Mouse (Mus musculus) lung, embryonic 15.5 days (tissue): Measurements from ENCODE around the gene Gas2l1. TPM values are rescaled to one million over a fixed set of nuclear protein-coding genes. Genes with fewer than 3 reads are reported as not detected.

Source experiments
- ATAC-seq: fragments of 200-750 bp; cut with Nextera tagmentation; 2 replicates; pipeline ENCODE4 v1.8.0; 2017; ENCODE audit warnings: moderate number of reproducible peaks, borderline replicate concordance; ENCODE audit not compliant: low FRiP score, low TSS enrichment; ENCODE audit errors: extremely low read depth
- H3K27ac ChIP-seq: fragments of 300-500 bp; sonication (generic); 2 replicates; pipeline ENCODE4 v1.5.1; 2015; ENCODE audit warnings: moderate library complexity, mild to moderate bottlenecking, inconsistent platforms
- H3K27me3 ChIP-seq: fragments of 300-500 bp; sonication (generic); 2 replicates; pipeline ENCODE4 v1.6.1; 2015; ENCODE audit warnings: inconsistent platforms
- H3K36me3 ChIP-seq: fragments of 300-500 bp; sonication (generic); 2 replicates; pipeline ENCODE4 v1.6.1; 2015; ENCODE audit warnings: inconsistent platforms
- H3K4me1 ChIP-seq: fragments of 300-500 bp; sonication (generic); 2 replicates; pipeline ENCODE4 v1.6.1; 2015; ENCODE audit warnings: inconsistent platforms
- H3K4me2 ChIP-seq: fragments of 300-500 bp; sonication (generic); 2 replicates; pipeline ENCODE4 v1.6.1; 2015; ENCODE audit warnings: inconsistent platforms, mild to moderate bottlenecking, moderate library complexity
- H3K4me3 ChIP-seq: fragments of 300-500 bp; sonication (generic); 2 replicates; pipeline ENCODE4 v1.5.1; 2015; ENCODE audit warnings: mild to moderate bottlenecking, inconsistent platforms
- H3K9ac ChIP-seq: fragments of 300-500 bp; sonication (generic); 2 replicates; pipeline ENCODE4 v1.6.1; 2015; ENCODE audit warnings: inconsistent platforms
- H3K9me3 ChIP-seq: fragments of 300-500 bp; sonication (generic); 2 replicates; pipeline ENCODE4 v1.6.1; 2016; ENCODE audit warnings: inconsistent platforms
- WGBS: fragments of 180-500 bp; shearing (Covaris S2); methylation state at CpG from one replicate; pipeline ENCODE4 v1.1.7; 2015; 5-methylcytosine and 5-hydroxymethylcytosine counted together
- microRNA-seq: library from miRNA; unstranded; fragments of <30 nt; microRNA quantifications from one replicate; pipeline ENCODE4, GENCODE M21; 2016
- polyA plus RNA-seq: library from polyadenylated mRNA; unstranded; fragments of >200 nt; fragmentation: Nextera tagmentation; extraction: Ambion mirVana; gene quantifications from 2 replicates; pipeline ENCODE4 v1.2.1, GENCODE M21; 2015

Gene Gas2l1
- polyA plus RNA-seq, 1 experiment from 2014 or later: 27.1 TPM

DNA sequence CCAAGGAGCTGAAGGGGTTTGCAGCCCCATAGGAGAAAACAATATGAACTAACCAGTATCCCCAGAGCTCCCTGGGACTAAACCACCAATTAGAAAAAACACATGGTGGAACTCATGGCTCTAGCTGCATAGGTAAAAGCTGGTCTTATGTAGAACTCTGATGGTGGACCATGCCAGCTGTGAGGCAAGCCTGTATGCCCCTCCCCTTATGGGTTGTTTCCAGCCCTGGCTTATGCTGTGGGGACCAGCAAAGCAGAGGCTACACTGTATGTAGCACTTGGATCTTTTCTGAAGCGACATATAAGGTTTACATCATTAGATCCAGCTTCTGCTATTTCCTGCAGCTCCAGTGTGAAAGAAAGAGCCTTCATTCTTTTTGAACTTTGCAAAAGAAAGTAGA, 57.9 kb downstream of the Gas2l1 start:
- no peak overlapping the region for H3K4me3 ChIP-seq
- WGBS: 67% methylated on average over 1 of the region's 1 CpGs

GRCm38 (mm10) chr11:5005528-5005927, 59.6 kb downstream of the Gas2l1 start:
- no peak overlapping the region for H3K27ac ChIP-seq
- no peak overlapping the region for H3K4me2 ChIP-seq
- H3K27me3 ChIP-seq: no peaks in the 10 kb centered on the region
- 96% methylated on average over 2 of the region's 2 CpGs for WGBS
- peaks cover 10% of the 10 kb centered on the region for H3K36me3 ChIP-seq
- no peak overlapping the region for H3K4me3 ChIP-seq
- no peaks in the 10 kb centered on the region for H3K9me3 ChIP-seq
- ATAC-seq: no peak
- H3K4me1 ChIP-seq: no peaks in the 10 kb centered on the region
- no peak overlapping the region for H3K9ac ChIP-seq

More for the DNA sequence above, 57.9 kb downstream of the Gas2l1 start:
- ATAC-seq: no peak
- Histone ChIP-seq H3K36me3 (peaks cover 10% of the 10 kb centered on the region), H3K27ac (no peak overlapping the region), H3K4me2 (no peak overlapping the region), H3K27me3 (no peaks in the 10 kb centered on the region), H3K9ac (no peak overlapping the region), H3K9me3 (no peaks in the 10 kb centered on the region), H3K4me1 (no peaks in the 10 kb centered on the region)

Small RNAs within 50 kb of the gene (microRNA-seq; reads per million reads assigned to microRNA genes)
- not detected for gene Gm47296

Other genes starting within 250 kb of the Gas2l1 start
- gene Nf2, start 215.8 kb downstream of the Gas2l1 start, polyA plus RNA-seq: 44.3 and 46.3 TPM in 2 replicates
- gene Nipsnap1, start 191.4 kb downstream of the Gas2l1 start, polyA plus RNA-seq: 36.9 and 37.8 TPM in 2 replicates
- 32.8 and 34.3 TPM in 2 replicates for gene Thoc5, start 170.0 kb downstream of the Gas2l1 start, polyA plus RNA-seq
- 0.26 TPM in 2 replicates for gene Nefh, start 117.3 kb downstream of the Gas2l1 start, polyA plus RNA-seq
- gene Ap1b1, start 78.5 kb downstream of the Gas2l1 start, polyA plus RNA-seq: 44.0 and 50.5 TPM in 2 replicates
- gene Rasl10a, start 7.2 kb downstream of the Gas2l1 start, polyA plus RNA-seq: 0.57 and 0.59 TPM in 2 replicates
- 26.3 and 31.2 TPM in 2 replicates for gene Rhbdd3, start 33.6 kb upstream of the Gas2l1 start, polyA plus RNA-seq
- 778 and 796 TPM in 2 replicates for gene Ewsr1, start 33.9 kb upstream of the Gas2l1 start, polyA plus RNA-seq
- 54.3 and 55.6 TPM in 2 replicates for gene Emid1, start 86.9 kb upstream of the Gas2l1 start, polyA plus RNA-seq
- gene Kremen1, start 196.2 kb upstream of the Gas2l1 start, polyA plus RNA-seq: 18.1 and 18.4 TPM in 2 replicates